Mouse (Mus musculus) spleen, postnatal 14 days (tissue): ENCODE measurements around the gene Atp5h.

ENCODE experiments used
- DNase-seq, 2 experiments: peaks; one replicate each; pipeline ENCODE4 v3.0.0; 2021 to 2022; ENCODE audit warnings: low spot score in 2 of 2

Atp5h gene

GRCm38 (mm10) chr11:115366706-115367394, 52.9 kb downstream of the Atp5h start:
- DNase-seq = no peak

GRCm38 (mm10) chr11:115366039-115366705, 53.6 kb downstream of the Atp5h start:
- no peak for DNase-seq
